Mouse (Mus musculus) megakaryocyte, embryonic 14.5 days (primary cell): Measurements from ENCODE around the gene Zbtb22.

Experiments
- FLI1 ChIP-seq: IDR thresholded peaks from 2 replicates; pipeline ENCODE4 v1.6.1; 2012; ENCODE audit warnings: low read length, inconsistent platforms, mixed read lengths
- GATA1 ChIP-seq: IDR thresholded peaks from 3 replicates; pipeline ENCODE4 v1.6.1; 2012; ENCODE audit warnings: mixed read lengths, low read length, inconsistent platforms, borderline replicate concordance

GRCm38 (mm10) chr17:33892429-33892828, 23.3 kb upstream of the Zbtb22 start:
- no peak for TF ChIP-seq FLI1
- no peak for TF ChIP-seq GATA1
